Mouse (Mus musculus): ENCODE measurements at regions not wholly inside any gene's neighbourhood (a gene's known extent, or its start where the extent isn't known, plus 50 kb on each side); places are given as distances from the start of the nearest gene placed in this dataset.

DNA sequence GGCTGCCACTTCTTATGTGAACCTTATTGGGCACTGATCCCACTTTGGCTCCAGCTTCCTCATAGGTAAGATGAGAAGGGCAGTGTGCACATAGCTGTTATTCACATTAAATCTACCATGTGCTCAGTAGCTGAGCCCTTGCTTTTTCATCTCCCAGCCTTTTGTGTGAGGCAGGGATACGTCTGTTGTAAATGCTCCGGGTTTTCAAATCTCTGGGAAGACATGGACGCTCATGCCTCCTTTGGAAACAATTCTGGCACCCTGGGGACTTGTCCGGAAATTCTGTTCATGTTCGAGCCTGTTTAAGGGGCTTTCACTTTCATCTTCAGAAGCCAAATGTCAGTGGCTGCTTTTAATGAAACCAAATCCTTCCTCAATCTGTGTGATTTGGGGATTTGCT, 312.7 kb downstream of the Bcl11a start:
- DNase-seq (ENCODE audit: low spot score): no peak

- no peak for DNase-seq (ENCODE audit: low spot score)
Observed at GRCm38 (mm10) chr11:24391385-24391784, 313.5 kb downstream of the Bcl11a start.

GRCm38 (mm10) chr11:24395478-24395877, 317.6 kb downstream of the Bcl11a start:
- DNase-seq (ENCODE audit: low spot score): no peak

DNA sequence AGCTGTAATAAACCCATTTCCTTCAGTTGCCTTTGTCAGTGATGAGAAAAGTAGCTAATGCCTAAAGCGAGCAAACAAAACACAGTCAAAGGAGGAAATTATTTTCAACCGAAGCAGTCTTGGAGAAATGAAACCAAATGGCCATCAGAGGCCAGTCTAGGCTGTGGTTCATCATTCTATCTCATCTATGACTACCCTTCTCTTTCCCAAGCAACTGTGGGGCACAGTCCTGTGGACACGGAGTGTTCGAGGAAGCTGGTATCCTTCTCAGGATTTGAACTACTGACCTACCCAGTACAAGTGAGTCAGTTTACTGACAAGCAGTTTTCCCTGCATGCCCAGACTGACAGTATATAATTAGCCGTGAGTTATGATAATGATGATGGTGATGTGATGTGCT, 319.1 kb downstream of the Bcl11a start:
- DNase-seq (ENCODE audit: low spot score): no peak

DNA sequence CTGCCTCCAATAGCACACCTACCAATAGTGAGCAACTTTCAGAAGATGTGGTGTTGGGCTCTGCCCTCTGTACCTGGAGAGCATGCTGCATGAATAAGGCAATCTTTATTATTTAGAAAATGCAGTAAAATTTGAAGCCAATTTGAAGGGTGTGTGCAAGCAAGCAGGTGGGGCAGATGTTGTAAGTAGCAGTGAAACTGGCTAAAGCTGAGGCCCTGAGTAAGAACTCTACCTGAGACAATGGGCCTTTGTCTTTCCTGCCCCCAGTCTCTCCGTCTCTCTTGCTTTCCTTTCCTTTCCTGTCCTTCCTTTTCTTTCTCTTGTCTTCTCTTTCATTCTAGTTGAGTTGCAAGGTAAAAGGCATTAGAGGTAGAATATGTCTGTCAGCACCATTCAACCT, 319.9 kb downstream of the Bcl11a start:
- no peak for DNase-seq (ENCODE audit: low spot score)

DNA sequence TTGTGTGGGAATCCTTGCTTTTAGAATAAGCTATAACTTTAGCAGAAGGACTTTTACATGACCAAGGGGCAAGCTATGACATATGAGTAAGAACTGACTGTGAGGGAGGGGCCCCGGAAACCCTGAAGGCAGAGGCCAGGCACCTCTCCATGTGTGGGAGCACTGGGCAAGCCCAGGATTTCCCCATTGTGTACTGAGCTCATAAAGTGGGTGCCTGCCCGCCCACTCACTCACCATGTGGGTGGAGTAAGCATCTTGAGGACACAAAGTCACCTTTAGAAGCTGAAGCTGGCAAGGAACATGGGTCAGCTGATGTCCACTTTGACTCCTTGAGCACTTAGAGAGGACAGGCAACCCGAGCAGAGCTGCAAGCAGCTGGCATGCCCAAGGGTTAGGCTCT, 323.3 kb downstream of the Bcl11a start:
- no peak for DNase-seq (ENCODE audit: low spot score)

- no peak for DNase-seq (ENCODE audit: low spot score)
Observed at GRCm38 (mm10) chr11:24402127-24402526, 324.3 kb downstream of the Bcl11a start.

DNA sequence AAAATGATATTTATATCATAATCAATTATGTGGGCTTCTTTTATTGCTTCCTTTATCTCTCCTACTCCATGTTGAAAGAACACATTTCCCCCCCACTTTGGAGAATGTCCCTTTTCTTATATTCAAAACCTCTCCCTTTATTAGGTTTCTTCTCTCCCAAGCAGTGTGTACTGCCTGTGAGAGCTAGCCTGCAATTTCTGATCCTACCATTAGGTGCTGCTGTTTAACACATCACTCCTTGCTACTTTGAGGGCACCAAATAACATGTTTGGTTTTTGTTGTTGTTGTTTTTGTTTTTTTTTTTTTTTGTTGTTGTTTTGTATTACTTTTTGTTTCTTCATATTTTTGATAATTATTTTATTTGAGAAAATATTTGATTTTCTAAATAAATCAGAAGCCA, 336.9 kb downstream of the Bcl11a start:
- DNase-seq (ENCODE audit: low spot score): no peak

DNA sequence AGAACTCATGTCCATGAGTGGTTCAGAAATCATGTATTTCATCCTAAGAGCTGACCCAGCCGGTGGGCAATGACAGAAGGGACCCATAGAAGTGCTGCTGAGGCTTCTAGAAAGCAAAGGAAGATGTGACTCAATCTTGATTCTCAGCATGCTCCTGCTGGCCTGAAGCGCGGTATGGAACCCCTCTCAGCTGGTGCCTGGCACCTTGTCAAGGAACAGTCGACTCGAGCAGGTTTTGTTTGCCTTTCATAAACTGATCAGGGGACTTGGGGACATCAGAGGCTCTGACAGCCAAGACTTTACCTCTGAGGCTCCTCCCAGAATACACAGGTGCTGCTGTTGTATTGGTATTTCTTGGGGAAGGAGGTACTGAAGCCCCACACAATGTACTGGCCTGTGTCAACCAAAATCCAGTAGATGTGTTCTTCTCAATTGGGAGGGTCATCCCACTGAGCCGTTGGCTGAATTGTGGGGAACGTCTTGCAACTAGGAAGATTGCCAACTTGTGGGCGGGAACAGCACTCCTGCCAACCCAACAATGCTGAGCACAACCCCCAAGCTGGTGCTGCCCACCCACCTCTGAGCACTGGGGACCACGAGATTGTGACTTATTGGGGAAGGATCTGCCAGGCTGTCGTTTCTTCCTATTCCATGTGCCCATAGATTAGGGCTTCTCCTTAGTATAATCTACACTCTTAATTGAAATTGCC, 344.4 kb downstream of the Bcl11a start:
- DNase-seq (ENCODE audit: low spot score): no peak

GRCm38 (mm10) chr11:24423278-24423677, 345.4 kb downstream of the Bcl11a start:
- no peak for DNase-seq (ENCODE audit: low spot score)

DNA sequence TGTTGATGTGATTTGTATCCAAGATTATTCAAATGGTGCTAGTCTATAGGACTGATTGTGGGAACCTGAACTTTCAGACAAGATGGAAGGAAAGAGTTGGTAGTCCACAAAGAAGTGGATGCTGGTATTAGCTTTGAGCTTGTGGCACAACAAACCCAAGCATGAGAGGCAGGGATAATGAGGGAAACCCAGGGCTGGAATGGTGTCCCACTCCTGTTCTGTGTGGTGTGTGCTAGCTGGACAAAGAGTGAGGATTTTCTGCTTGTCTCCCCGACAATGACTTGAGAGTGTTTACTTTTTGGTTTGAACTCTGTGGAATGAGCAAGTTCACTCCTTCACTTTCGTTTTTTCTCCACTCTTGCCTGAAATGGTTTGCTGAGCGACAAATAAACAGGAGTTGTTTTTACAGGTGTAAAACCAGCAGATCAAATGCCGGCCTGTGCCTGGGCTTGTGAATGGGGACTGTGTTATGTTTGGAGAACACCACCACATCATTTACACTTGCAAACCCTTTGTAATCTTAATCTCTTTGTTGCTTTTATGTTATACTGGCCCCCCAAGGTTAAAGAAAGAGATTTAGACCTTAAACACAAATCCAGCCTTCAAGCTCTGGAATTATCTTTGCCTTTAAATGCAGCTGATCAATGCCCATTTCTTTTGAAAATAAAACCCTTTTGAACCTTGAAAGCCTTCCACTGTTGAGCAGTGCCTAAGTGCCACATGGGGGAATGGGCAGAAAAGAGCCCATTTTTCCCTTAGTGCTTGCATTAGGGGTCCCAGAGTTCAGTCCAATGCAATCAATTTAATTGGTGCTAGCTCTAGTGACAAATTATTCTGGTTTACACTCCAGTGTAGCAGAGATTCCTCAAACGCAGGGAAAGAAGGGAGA, 349.4 kb downstream of the Bcl11a start:
- no peak for DNase-seq (ENCODE audit: low spot score)

DNA sequence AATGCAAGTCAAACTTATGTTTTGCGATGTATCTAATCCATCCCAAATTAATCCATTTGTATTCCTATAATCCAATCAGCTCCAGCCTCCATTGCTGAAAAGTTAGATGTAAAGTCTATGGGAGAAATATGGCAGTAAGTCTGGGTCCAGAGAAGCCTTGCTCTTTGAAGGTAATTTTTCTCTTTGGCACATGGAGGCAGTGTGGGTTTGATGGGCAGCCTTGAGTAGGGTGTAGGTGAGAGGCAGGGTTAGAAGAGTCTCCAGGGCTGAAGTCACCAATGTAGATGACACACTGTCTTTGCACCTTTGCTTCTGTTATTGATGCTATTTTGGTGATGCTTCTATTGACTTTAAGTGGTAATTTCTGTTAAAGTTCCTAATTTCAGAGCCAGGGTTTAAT, 370.8 kb downstream of the Bcl11a start:
- no peak for DNase-seq (ENCODE audit: low spot score)

GRCm38 (mm10) chr11:24452267-24452666, 374.4 kb downstream of the Bcl11a start:
- no peak for DNase-seq (ENCODE audit: low spot score)

DNA sequence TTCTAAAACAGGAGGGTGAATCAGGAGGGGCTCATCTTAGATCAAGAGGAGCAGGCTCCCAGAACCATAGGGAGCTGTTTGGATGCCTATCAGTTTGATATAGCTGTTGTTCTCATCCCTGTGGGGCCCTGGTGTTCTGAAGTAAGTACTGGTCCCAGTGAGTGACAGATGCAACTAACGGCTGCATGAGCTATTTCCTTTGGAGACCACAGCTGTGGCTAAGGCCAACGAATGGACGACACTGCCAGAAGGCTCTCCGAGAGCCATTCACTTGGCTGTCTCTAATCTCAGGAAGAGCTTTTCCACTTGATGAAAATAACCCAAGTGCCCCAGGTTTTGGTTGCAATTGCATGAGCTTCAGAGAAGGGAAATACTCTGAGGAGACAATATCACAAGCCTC, 386.8 kb downstream of the Bcl11a start:
- DNase-seq (ENCODE audit: low spot score): no peak

DNA sequence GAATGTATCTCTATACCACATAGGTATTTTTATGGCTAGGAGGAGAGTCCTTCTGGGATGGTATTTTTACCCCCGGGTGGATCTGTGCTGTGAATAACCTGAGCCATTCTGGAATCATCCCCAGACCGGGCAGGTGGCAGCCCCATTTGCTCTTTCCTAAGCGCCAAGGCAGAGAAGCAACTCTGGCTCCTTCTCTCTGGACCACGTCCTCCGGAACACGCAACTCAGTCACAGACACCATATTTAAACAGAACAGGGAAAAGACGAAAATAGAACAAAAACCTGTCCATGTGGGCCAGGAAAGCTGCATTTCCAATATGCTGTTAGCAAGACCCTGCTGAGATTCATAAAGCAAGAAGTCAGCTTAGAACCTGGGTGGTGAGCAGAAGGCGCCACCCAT, 389.6 kb downstream of the Bcl11a start:
- DNase-seq (ENCODE audit: low spot score): no peak

GRCm38 (mm10) chr11:24470469-24470868, 392.6 kb downstream of the Bcl11a start:
- no peak for DNase-seq (ENCODE audit: low spot score)

- no peak for DNase-seq (ENCODE audit: low spot score)
Observed at GRCm38 (mm10) chr11:24472617-24473367, 394.9 kb downstream of the Bcl11a start.

DNA sequence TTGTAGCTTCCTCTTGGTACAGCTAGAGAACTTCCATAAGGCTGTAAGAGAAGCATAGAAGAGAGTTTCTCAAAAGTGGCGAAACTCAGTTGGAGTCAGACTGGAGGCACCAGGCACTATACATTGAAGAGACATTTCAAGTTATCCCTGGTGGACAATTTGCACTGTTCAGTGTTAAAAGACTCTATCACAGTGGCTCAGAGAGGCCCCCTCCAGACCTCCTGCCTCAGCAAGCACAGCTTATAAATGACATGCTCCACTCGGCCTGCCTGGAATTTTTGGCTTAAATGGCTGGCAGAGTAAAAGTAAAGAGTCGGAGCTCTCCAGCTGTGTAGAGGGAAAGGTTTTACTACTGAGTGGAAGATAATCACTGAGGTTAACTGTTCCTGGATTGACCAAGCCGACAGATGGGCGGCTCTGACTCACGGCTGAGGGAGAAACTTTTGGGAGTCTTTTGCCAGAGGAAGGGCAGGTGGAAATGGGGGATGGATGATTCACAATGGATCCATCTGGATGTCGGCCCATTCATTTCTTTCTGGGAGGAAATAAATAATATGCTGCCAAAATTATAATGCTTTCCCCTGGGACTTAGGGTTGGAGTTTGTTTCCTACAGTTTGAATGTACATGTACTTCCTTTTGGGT, 395.6 kb downstream of the Bcl11a start:
- no peak for DNase-seq (ENCODE audit: low spot score)

GRCm38 (mm10) chr11:24502722-24503424, 425.0 kb downstream of the Bcl11a start:
- no peak for DNase-seq (ENCODE audit: low spot score)

DNA sequence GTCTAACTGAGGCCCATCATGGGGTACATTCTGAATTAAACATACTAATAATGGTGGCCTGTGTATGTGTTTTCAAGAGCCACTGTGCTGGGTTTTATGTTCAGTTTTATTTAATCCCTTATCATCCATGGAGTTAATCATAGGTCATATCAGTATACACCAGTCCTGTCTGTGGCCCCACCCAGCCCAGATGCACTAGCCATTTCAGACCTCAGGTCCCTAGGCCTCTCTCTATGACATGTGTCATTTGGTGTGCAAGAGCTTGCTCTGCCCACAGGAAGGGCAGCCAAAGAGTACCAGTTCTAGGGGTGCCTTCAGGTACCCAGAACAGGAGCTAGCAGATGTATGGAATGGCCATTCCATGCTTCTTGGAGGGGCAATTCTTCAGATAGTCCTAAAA, 437.7 kb downstream of the Bcl11a start:
- no peak for DNase-seq (ENCODE audit: low spot score)

DNA sequence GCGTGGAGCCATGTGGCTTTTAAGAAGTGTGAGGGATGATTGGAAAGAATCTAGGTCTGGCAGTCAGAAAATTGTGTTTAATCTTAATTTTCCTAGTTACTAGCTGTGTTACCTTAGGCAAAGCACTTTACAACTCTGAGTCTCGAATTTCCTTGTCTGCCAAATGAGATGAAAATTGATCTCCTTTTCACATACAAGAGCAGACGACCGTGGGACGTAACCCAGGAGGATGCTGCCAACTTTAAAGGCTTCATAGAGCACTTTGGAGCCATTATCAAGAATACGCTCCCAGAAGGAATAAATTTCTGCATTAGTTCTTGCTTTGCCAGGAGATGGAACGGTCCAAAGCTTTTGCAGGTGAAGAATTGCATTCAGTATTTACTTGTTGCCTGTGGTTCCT, 457.6 kb downstream of the Bcl11a start:
- DNase-seq (ENCODE audit: low spot score): no peak

DNA sequence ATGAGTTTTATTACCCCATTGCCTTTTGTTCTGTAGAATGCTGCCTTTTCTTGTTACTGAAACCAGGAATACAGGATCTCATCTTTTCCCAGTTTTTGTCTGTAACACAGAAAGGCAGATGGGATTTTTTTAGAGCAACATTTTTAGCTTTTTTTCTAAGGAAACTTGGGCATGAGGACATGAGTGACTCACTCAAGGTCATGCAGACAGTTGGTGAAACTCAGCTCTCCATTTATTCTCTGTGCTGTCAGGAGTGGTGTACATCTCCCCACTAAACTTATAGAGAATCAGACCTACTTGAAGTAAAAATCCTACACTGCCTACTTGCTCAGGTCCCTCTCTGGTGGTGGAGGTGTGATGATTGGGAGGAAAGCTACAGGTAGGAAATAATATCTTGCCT, 459.9 kb downstream of the Bcl11a start:
- no peak for DNase-seq (ENCODE audit: low spot score)
